Comparison of ENCODE assay signal across 21 mouse cellular contexts in genomic region chr2:32954581-32954980, GRCm38 (mm10). TPM values are rescaled to one million over a fixed set of nuclear protein-coding genes. Genes with fewer than 3 reads are reported as not detected.
A peak's percentile ranks its signal among the peaks of the same experiment; 100 is the strongest.
DNase-seq lines count a peak whose midpoint lies in the region; ATAC-seq and TF ChIP-seq lines count a peak whose summit lies in the region.
"Had no signal": no experiment of that assay in that cellular context is flagged by ENCODE, and none has a peak within 500 bp of the region (broad histone marks: within the 10 kb centered on the region; RNA-seq: fewer than 3 reads in every experiment).

No protein-coding gene starts in this region.

- H3K27ac ChIP-seq in hindbrain, postnatal 0 days, result no peak overlapping the region
- no peak overlapping the region for H3K27ac ChIP-seq in hindbrain, embryonic 13.5 days
- H3K27ac ChIP-seq in lung, postnatal 0 days (ENCODE audit: low read length), result no peak overlapping the region
- H3K27ac ChIP-seq: heart, embryonic 15.5 days; hindbrain, embryonic 10.5 days; limb, embryonic 15.5 days had no signal

- peak; percentile 30 for TF ChIP-seq CTCF in hindbrain, postnatal 0 days (IDR thresholded peaks at IDR 0.05; ENCODE audit: low read depth)
- peak; percentile 35; the same call in 1 of the 2 replicates for TF ChIP-seq CTCF in lung, postnatal 0 days (IDR thresholded peaks at IDR 0.05)

- DNase-seq in hindbrain, postnatal 0 days (ENCODE audit: low spot score), result no peak
- DNase-seq in lung, postnatal 0 days (ENCODE audit: low spot score), result no peak
- no peak for DNase-seq in lung, postnatal 36 days
- DNase-seq in ES-CJ7 (ENCODE audit: low read depth, low spot score), result peak; percentile 78
- DNase-seq in mesoderm, embryonic 11.5 days (ENCODE audit: low read depth, low spot score), result peak; percentile 24
- DNase-seq in right cerebral cortex, postnatal 10 days (ENCODE audit: low spot score in 2 of 2), result no peak
- DNase-seq in ovary, postnatal 10 days (ENCODE audit: low spot score), result no peak
- DNase-seq: adrenal gland, postnatal 14 days; cerebellum, adult 8-10 months; heart, adult 18-20 months; kidney, postnatal 10 days; right cerebral cortex, postnatal 4 days; thymus, adult 2 months had no signal

- no peak overlapping the region for H3K4me2 ChIP-seq in hindbrain, postnatal 0 days (ENCODE audit: low read depth, low read length)
- no peak overlapping the region for H3K4me2 ChIP-seq in hindbrain, embryonic 13.5 days
- H3K4me2 ChIP-seq in lung, postnatal 0 days (replicated peaks; ENCODE audit: low read depth, low read length), result no peak overlapping the region
- H3K4me2 ChIP-seq: heart, embryonic 15.5 days; limb, embryonic 15.5 days had no signal

- H3K27me3 ChIP-seq in hindbrain, postnatal 0 days (ENCODE audit: insufficient read depth, low read length), result no peaks in the 10 kb centered on the region
- no peaks in the 10 kb centered on the region for H3K27me3 ChIP-seq in hindbrain, embryonic 13.5 days
- no peaks in the 10 kb centered on the region for H3K27me3 ChIP-seq in lung, postnatal 0 days (replicated peaks; ENCODE audit: insufficient read depth, low read length)
- H3K27me3 ChIP-seq: heart, embryonic 15.5 days; limb, embryonic 15.5 days; megakaryocyte, embryonic 14.5 days had no signal

- peaks cover 46% of the 10 kb centered on the region for H3K36me3 ChIP-seq in hindbrain, postnatal 0 days (ENCODE audit: insufficient read depth, low read length)
- H3K36me3 ChIP-seq in hindbrain, embryonic 13.5 days, result peaks cover 91% of the 10 kb centered on the region
- peaks cover 14% of the 10 kb centered on the region; the same call in 1 of the 2 replicates for H3K36me3 ChIP-seq in lung, postnatal 0 days (ENCODE audit: insufficient read depth, low read length)

- H3K9me3 ChIP-seq in hindbrain, postnatal 0 days (ENCODE audit: low read length), result no peaks in the 10 kb centered on the region
- H3K9me3 ChIP-seq in hindbrain, embryonic 13.5 days, result peaks cover 3% of the 10 kb centered on the region; the same call in 1 of the 2 replicates
- no peaks in the 10 kb centered on the region for H3K9me3 ChIP-seq in lung, postnatal 0 days (ENCODE audit: low read length)
- H3K9me3 ChIP-seq: heart, embryonic 15.5 days had no signal

- WGBS in hindbrain, postnatal 0 days, result 97% methylated on average over 2 of the region's 2 CpGs
- WGBS in hindbrain, embryonic 13.5 days, result 93% methylated on average over 2 of the region's 2 CpGs
- WGBS in lung, postnatal 0 days, result 85% methylated on average over 2 of the region's 2 CpGs

- no peaks in the 10 kb centered on the region for H3K4me1 ChIP-seq in hindbrain, postnatal 0 days (ENCODE audit: insufficient read depth, low read length)
- no peaks in the 10 kb centered on the region for H3K4me1 ChIP-seq in hindbrain, embryonic 13.5 days (replicated peaks)
- H3K4me1 ChIP-seq in lung, postnatal 0 days (ENCODE audit: insufficient read depth, low read depth, low read length), result no peaks in the 10 kb centered on the region
- H3K4me1 ChIP-seq: heart, embryonic 15.5 days; limb, embryonic 15.5 days had no signal

- no peak for TF ChIP-seq EP300 in lung, postnatal 0 days (IDR thresholded peaks at IDR 0.05)

- ATAC-seq in hindbrain, postnatal 0 days, result no peak
- ATAC-seq in hindbrain, embryonic 13.5 days (ENCODE audit: low FRiP score), result no peak
- ATAC-seq in lung, postnatal 0 days, result no peak
- ATAC-seq: activated CD4-positive, CD25-positive, alpha-beta regulatory T cell, adult 4 months; forebrain, embryonic 16.5 days had no signal

- no peak overlapping the region for H3K4me3 ChIP-seq in hindbrain, postnatal 0 days (ENCODE audit: low read length)
- H3K4me3 ChIP-seq in hindbrain, embryonic 13.5 days, result no peak overlapping the region
- no peak overlapping the region for H3K4me3 ChIP-seq in lung, postnatal 0 days (ENCODE audit: low read depth, low read length)
- H3K4me3 ChIP-seq: erythroblast, embryonic 14.5 days; heart, embryonic 15.5 days; hindbrain, embryonic 10.5 days; limb, embryonic 15.5 days; megakaryocyte, embryonic 14.5 days had no signal

- H3K9ac ChIP-seq in hindbrain, postnatal 0 days (replicated peaks; ENCODE audit: low read length), result no peak overlapping the region
- no peak overlapping the region for H3K9ac ChIP-seq in hindbrain, embryonic 13.5 days
- H3K9ac ChIP-seq in lung, postnatal 0 days (replicated peaks; ENCODE audit: low read depth), result no peak overlapping the region
- H3K9ac ChIP-seq: heart, embryonic 15.5 days; limb, embryonic 15.5 days had no signal

RNA-seq across cellular contexts. Expression of gene Rpl12, which starts 6.8 kb away (rescaled TPM):
- total RNA-seq in hindbrain, postnatal 0 days (2014; rRNA removed), result 154 and 168 TPM in 2 replicates
- 92.2 and 101 TPM in 2 replicates for polyA plus RNA-seq in hindbrain, postnatal 0 days (2015; fragmentation: Nextera tagmentation; extraction: Ambion mirVana)
- 92.0 and 108 TPM in 2 replicates for polyA plus RNA-seq in hindbrain, embryonic 13.5 days (2015; fragmentation: Nextera tagmentation; extraction: Ambion mirVana)
- polyA plus RNA-seq in lung, postnatal 0 days (2015; fragmentation: Nextera tagmentation; extraction: Ambion mirVana), result 78.4 and 82.5 TPM in 2 replicates

RNA-seq across cellular contexts. Expression of gene Lrsam1, which starts 6.8 kb away (rescaled TPM):
- 37.9 and 50.0 TPM in 2 replicates for total RNA-seq in hindbrain, postnatal 0 days (2014; rRNA removed)
- 19.5 and 22.1 TPM in 2 replicates for polyA plus RNA-seq in hindbrain, postnatal 0 days (2015; fragmentation: Nextera tagmentation; extraction: Ambion mirVana)
- 19.6 and 26.0 TPM in 2 replicates for polyA plus RNA-seq in hindbrain, embryonic 13.5 days (2015; fragmentation: Nextera tagmentation; extraction: Ambion mirVana)
- 5.8 and 6.3 TPM in 2 replicates for polyA plus RNA-seq in lung, postnatal 0 days (2015; fragmentation: Nextera tagmentation; extraction: Ambion mirVana)

RNA-seq across cellular contexts. Expression of gene Slc2a8, which starts 27.3 kb away (rescaled TPM):
- total RNA-seq in hindbrain, postnatal 0 days (2014; rRNA removed), result 38.2 and 41.2 TPM in 2 replicates
- polyA plus RNA-seq in hindbrain, postnatal 0 days (2015; fragmentation: Nextera tagmentation; extraction: Ambion mirVana), result 32.6 and 33.4 TPM in 2 replicates
- polyA plus RNA-seq in hindbrain, embryonic 13.5 days (2015; fragmentation: Nextera tagmentation; extraction: Ambion mirVana), result 19.8 and 25.7 TPM in 2 replicates
- polyA plus RNA-seq in lung, postnatal 0 days (2015; fragmentation: Nextera tagmentation; extraction: Ambion mirVana), result 19.5 and 20.1 TPM in 2 replicates

Comparison
In these comparisons a context has a peak if more than half of its experiments do, and no peak if none do; other contexts are left out.
1. DNase-seq: peak in ES-CJ7 (single experiment) and mesoderm, embryonic 11.5 days (single experiment); none in hindbrain, postnatal 0 days (single experiment), lung, postnatal 0 days (single experiment), lung, postnatal 36 days (single experiment), right cerebral cortex, postnatal 10 days (0 of 2) and ovary, postnatal 10 days (single experiment).